Mouse (Mus musculus) intestine, postnatal 0 days (tissue): ENCODE data around the gene Prkcd. TPM values are rescaled to one million over a fixed set of nuclear protein-coding genes. Genes with fewer than 3 reads are reported as not detected.

Experiments used
- ATAC-seq: fragments of 200-750 bp; cut with Nextera tagmentation; 2 replicates; pipeline ENCODE4 v1.8.0; 2017; ENCODE audit warnings: mild to moderate bottlenecking, moderate TSS enrichment, moderate library complexity
- H3K27ac ChIP-seq: fragments of 300-500 bp; sonication (generic); 2 replicates; pipeline ENCODE4 v1.5.1; 2014; ENCODE audit warnings: mild to moderate bottlenecking, low read depth, low read length, moderate library complexity
- H3K27me3 ChIP-seq: fragments of 300-500 bp; sonication (generic); replicated peaks from 2 replicates; pipeline ENCODE4 v1.6.1; 2014; ENCODE audit warnings: low read length, mixed read lengths; ENCODE audit not compliant: control insufficient read depth, insufficient read depth
- H3K36me3 ChIP-seq: fragments of 300-500 bp; sonication (generic); 2 replicates; pipeline ENCODE4 v1.6.1; 2014; ENCODE audit warnings: mild to moderate bottlenecking, moderate library complexity; ENCODE audit not compliant: control insufficient read depth, insufficient read depth
- H3K4me1 ChIP-seq: fragments of 300-500 bp; sonication (generic); replicated peaks from 2 replicates; pipeline ENCODE4 v1.6.1; 2014; ENCODE audit warnings: antibody characterized with exemption, low read length, mixed read lengths; ENCODE audit not compliant: control insufficient read depth, insufficient read depth
- H3K4me2 ChIP-seq: fragments of 300-500 bp; sonication (generic); replicated peaks from 2 replicates; pipeline ENCODE4 v1.6.1; 2014; ENCODE audit warnings: low read depth, mild to moderate bottlenecking, moderate library complexity
- H3K4me3 ChIP-seq: fragments of 300-500 bp; sonication (generic); 2 replicates; pipeline ENCODE4 v1.5.1; 2014; ENCODE audit warnings: low read depth, low read length
- H3K9ac ChIP-seq: fragments of 300-500 bp; sonication (generic); 2 replicates; pipeline ENCODE4 v1.6.1; 2014; ENCODE audit warnings: mild to moderate bottlenecking, low read depth, low read length
- H3K9me3 ChIP-seq: fragments of 300-500 bp; sonication (generic); 2 replicates; pipeline ENCODE4 v1.6.1; 2016; ENCODE audit warnings: mixed run types; ENCODE audit not compliant: control insufficient read depth
- CTCF ChIP-seq: sonication (generic); IDR thresholded peaks from 2 replicates; pipeline ENCODE4 v1.5.1; 2016; ENCODE audit warnings: low read depth, mild to moderate bottlenecking, control low read depth, antibody characterized with exemption, moderate library complexity
- WGBS: fragments of 180-500 bp; shearing (Covaris S2); extraction: QIAGEN DNeasy Blood & Tissue Kit; methylation state at CpG from one replicate; pipeline ENCODE4 v1.1.7; 2014; 5-methylcytosine and 5-hydroxymethylcytosine counted together
- polyA plus RNA-seq: library from polyadenylated mRNA; unstranded; fragments of >200 nt; fragmentation: Nextera tagmentation; extraction: Ambion mirVana; gene quantifications from 2 replicates; pipeline ENCODE4 v1.2.1, GENCODE M21; 2015

The Prkcd gene
- polyA plus RNA-seq, 1 experiment from 2014 or later: 54.7 TPM

DNA sequence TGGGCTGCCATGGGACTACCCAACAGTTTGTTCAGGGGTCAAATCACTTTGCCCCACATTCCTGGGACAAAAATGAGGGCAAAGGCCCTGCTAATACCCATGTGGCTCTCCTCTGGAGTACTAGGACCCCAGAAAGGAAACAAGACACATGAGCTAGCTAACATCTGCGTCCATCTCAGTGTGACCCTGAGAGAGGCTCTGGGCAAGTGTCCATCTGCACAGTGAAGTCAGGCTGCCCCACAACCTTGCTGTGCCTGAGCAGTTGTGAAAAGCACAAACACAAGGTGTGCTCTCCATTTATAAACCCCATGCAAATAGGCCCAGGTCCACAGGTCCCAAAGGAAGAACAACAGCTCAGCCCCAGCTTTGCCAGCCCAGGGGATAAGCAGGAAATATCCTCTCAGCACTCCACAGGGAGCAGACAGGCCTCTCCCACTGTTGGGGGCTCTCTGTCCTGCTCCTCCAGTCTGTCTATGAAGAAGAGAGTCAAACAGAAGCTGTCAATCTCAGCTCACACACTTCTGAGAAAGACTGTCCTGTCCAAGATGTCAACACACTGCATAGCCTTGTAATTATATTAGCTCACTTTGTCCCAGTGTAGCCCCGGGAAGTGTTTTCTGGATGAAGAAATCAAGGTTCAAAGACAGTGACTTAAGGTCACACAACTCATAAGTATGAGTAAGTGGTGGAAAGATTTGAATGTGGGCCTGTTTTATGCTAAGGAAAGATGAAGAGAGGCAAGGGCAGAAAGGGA lies 12.9 kb downstream of the Prkcd start:
- WGBS: 70% methylated on average over 2 of the region's 2 CpGs
- Histone ChIP-seq H3K9me3 (no peaks in the 10 kb centered on the region), H3K4me1 (no peaks in the 10 kb centered on the region; the same call in 1 of the 2 replicates), H3K4me2 (no peak overlapping the region), H3K9ac (no peak overlapping the region), H3K4me3 (no peak overlapping the region), H3K27me3 (no peaks in the 10 kb centered on the region), H3K27ac (no peak overlapping the region), H3K36me3 (peaks cover 24% of the 10 kb centered on the region; the same call in 1 of the 2 replicates)
- ATAC-seq: no peak
- no peak for TF ChIP-seq CTCF

DNA sequence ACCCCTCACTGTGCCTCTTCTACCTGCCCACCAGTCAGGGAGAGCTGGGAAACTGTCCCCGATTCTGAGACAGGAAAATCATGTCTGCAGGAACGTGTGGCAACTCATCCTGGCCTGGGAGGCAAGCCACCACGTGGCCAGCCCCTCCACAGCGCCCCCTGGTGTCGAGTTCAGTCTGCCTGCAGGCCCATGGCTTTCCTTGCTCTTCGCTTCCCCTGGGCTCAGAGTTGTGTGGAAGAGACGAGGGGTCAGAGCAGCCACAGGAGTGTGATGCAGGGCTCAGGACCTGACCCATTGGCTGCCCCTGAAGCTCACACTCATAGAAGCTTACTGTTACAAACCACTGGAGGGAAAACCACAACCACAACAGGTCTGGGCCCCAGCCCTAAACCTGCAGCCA lies 13.5 kb downstream of the Prkcd start:
- H3K4me1 ChIP-seq: no peaks in the 10 kb centered on the region; the same call in 1 of the 2 replicates
- TF ChIP-seq CTCF: peak; percentile 97
- WGBS: 22% methylated on average over 7 of the region's 7 CpGs
- H3K27ac ChIP-seq: peak overlapping the region; percentile 50
- H3K9me3 ChIP-seq: no peaks in the 10 kb centered on the region
- H3K4me2 ChIP-seq: peak overlapping the region; percentile 30; the same call in 1 of the 2 replicates
- H3K4me3 ChIP-seq: no peak overlapping the region
- H3K36me3 ChIP-seq: peaks cover 30% of the 10 kb centered on the region; the same call in 1 of the 2 replicates
- no peak overlapping the region; the same call in 1 of the 2 replicates for H3K9ac ChIP-seq
- H3K27me3 ChIP-seq: no peaks in the 10 kb centered on the region
- ATAC-seq: peak; percentile 37; the same call in 1 of the 2 replicates

DNA sequence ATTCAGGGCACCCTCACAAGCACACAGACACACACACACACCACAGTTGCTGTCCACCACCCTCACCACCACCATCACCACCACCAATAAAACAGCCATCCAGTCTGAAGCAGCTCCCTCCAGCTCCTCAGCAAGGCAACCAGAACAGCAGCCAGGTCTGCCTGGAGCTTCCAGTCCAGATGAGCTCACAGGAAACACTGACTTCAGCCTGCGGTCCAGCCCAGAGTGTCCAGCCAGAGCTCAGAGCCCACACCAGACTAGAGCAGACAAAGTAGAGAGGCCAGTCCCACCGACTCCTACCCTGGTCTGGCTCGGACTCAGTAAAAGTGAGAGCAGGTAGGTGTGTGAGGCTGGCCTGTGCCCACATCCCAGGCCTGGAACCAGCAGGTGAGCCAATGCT lies 15.1 kb downstream of the Prkcd start:
- no peak overlapping the region for H3K9ac ChIP-seq

DNA sequence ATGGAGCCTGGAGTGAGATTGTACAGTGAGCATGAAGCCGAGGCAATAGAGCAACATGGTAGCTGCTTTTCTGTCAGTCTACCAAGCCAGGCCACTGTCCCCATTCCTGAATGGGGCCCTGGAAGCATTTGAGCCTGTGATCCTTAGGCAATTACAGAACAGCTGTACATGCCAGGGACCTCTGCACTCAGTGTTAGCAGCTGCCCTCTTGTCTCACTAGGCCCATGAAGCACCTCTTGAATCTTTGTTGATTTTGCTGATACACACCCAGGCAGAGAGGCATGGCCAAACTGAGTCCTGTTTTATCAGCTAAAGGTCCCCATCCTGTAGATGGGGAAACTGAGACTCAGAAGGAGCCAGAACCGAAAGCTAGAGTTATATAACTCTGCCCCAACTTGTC lies 15.7 kb downstream of the Prkcd start:
- Histone ChIP-seq H3K27me3 (no peaks in the 10 kb centered on the region), H3K4me1 (no peaks in the 10 kb centered on the region; the same call in 1 of the 2 replicates), H3K9me3 (no peaks in the 10 kb centered on the region), H3K4me2 (no peak overlapping the region), H3K36me3 (peaks cover 48% of the 10 kb centered on the region), H3K9ac (no peak overlapping the region), H3K27ac (no peak overlapping the region), H3K4me3 (no peak overlapping the region)
- WGBS: 72% methylated on average over 2 of the region's 2 CpGs
- no peak for ATAC-seq
- TF ChIP-seq CTCF: no peak

More for the DNA sequence above, 15.1 kb downstream of the Prkcd start:
- ATAC-seq: no peak
- TF ChIP-seq CTCF: no peak
- H3K9me3 ChIP-seq: no peaks in the 10 kb centered on the region
- no peaks in the 10 kb centered on the region; the same call in 1 of the 2 replicates for H3K4me1 ChIP-seq
- peaks cover 42% of the 10 kb centered on the region for H3K36me3 ChIP-seq
- no peaks in the 10 kb centered on the region for H3K27me3 ChIP-seq
- no peak overlapping the region for H3K27ac ChIP-seq
- H3K4me2 ChIP-seq: no peak overlapping the region
- H3K4me3 ChIP-seq: no peak overlapping the region
- 81% methylated on average over 3 of the region's 3 CpGs for WGBS

DNA sequence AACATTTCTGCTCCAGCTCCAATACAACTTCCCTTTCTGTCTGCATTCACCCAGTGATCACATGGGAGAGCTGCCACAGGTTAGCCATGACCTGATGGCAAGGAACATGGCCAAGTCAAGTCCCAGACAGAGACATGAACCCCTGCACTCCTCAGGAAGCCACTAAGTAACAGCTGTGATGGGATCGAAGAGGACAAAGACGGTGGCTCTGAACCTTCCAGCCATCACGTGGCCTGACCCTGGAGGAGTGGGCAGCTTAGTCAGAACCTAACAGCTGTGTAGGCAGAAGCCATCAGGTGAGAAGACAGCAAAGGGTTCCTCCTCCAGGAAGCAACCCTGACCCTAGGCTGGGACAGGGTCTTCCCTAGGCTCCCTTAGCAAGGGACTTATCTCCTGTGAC lies 16.5 kb downstream of the Prkcd start:
- 87% methylated on average over 3 of the region's 3 CpGs for WGBS
- Histone ChIP-seq H3K27me3 (no peaks in the 10 kb centered on the region), H3K4me3 (no peak overlapping the region), H3K9ac (no peak overlapping the region), H3K36me3 (peaks cover 52% of the 10 kb centered on the region), H3K9me3 (no peaks in the 10 kb centered on the region), H3K27ac (no peak overlapping the region), H3K4me1 (no peaks in the 10 kb centered on the region; the same call in 1 of the 2 replicates), H3K4me2 (no peak overlapping the region)
- no peak for TF ChIP-seq CTCF
- no peak for ATAC-seq

DNA sequence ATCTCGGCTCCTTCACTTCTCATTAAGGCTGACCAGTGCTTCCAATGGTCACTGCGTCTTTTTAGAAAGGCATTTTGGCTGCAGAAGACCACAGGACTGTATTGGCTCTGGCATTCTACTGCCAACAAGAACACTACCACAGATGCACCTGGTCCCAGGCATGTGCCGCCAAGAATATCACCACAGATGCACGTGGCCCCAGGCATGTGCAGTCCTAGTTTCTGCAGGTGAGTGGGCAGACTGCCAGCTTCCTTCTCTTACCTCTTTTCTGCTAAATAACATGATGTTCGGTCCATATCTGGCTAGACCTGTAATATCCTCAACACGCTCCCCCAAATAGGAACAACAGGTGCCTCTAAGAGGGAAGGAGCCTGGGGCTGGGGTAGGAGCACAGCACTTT lies 17.8 kb downstream of the Prkcd start:
- H3K9me3 ChIP-seq: no peaks in the 10 kb centered on the region
- no peaks in the 10 kb centered on the region for H3K27me3 ChIP-seq
- no peaks in the 10 kb centered on the region; the same call in 1 of the 2 replicates for H3K4me1 ChIP-seq
- peaks cover 64% of the 10 kb centered on the region for H3K36me3 ChIP-seq
- no peak for TF ChIP-seq CTCF
- H3K27ac ChIP-seq: no peak overlapping the region
- H3K4me2 ChIP-seq: no peak overlapping the region
- WGBS: 77% methylated on average over 6 of the region's 6 CpGs
- no peak overlapping the region for H3K9ac ChIP-seq
- no peak overlapping the region for H3K4me3 ChIP-seq
- no peak for ATAC-seq
